Mouse (Mus musculus) adipocyte (in vitro differentiated cells): ENCODE measurements around the gene Hist2h3b.

Experiments used
- DNase-seq: peaks from one replicate; pipeline ENCODE4 v3.0.0-alpha.2; 2016; ENCODE audit warnings: low spot score

The Hist2h3b gene

DNA sequence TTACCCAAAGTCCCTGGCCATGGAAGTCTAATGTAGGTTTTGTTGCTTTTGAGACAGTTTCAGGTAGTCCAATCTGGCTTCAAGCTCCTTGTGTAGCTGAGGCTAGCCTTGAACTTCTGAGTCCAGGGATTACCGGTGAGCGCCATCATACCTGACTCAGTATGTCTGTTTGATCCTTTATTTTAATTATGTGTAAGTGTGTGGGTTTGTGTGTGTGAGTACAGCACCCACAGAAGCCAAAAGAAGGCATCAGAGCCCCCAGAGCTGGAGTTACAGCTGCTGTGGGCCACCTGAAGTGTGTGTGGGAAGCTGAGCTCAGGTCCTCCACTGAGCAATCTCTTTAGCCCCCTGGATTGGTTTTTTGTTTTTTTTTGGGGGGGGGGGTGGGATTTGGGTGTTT lies 31.1 kb downstream of the Hist2h3b start:
- no peak for DNase-seq

DNA sequence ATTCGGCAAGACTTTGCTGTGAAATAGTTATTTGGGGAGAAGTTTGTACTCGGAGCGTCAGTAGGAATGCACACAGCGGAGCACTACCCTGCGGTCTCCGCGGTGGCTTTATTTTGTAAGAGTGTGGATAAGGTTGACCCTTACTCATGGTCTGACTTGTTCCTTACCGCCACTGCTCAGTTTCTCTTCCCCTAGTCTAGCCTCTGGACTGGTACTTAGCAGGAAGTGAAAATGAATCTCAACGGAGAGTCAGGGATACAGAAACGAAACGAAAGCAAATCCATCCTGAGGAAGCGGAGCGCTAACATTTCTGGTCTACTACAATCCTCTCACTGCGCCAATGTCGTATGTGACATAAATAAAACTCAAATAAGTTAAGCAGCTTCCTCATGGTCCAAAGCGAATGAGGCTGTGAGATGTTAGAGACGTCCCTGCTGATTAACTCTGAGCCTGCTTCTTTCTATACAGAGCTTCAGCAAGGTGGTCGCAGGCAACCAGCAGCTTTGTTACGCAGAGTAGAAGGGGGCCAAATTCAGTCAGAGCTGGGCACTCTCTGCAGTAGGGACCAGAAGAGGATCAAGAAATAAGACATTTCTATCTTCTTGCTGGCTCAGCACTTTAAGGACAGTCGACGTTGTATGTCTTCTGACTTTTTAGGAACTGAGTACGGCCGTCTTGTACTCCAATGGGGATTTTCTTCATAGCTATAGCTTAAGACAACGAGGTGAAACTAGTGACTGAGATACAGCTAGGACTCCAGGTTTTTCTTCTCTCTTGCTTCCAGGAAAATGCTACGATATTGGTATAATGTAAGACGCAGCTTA lies 32.5 kb downstream of the Hist2h3b start:
- DNase-seq, result no peak

DNA sequence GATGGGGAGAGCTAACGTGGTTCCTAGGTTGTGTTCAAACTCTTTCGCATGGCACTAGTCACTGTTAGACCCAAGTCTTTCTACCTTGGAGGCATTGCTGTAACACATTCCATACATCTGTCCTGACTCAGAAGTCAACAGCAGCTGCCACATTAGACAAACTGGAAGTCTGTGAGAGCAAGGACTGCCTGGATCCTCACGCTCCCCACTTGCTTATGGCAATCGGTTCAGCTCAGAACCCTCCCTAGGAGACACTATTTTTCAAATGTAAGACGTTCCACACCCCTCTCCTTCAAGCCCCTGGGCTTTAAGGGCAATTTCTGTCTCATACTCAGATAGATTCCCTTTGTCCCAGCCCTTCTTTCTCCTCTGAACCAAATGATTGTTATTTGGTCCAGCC lies 33.6 kb downstream of the Hist2h3b start:
- no peak for DNase-seq

DNA sequence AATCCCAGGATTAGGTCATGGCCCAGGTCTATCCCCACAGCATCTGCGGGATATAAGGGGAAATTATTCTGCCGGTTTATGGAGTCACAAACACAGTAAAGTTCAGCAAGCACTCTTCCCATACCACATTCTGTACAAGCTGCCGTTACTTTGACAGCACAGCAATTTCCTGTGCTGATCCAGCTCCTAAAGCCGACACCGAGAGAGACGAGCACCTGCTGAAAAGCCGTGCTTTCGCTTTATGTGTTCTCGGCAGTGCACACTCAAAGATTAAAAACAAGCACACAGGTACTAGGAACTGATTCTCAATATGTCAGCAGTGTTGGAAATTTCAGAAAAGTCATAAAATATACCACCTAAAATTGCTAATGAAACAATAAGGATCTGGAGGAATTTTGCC lies 38.1 kb downstream of the Hist2h3b start:
- no peak for DNase-seq

DNA sequence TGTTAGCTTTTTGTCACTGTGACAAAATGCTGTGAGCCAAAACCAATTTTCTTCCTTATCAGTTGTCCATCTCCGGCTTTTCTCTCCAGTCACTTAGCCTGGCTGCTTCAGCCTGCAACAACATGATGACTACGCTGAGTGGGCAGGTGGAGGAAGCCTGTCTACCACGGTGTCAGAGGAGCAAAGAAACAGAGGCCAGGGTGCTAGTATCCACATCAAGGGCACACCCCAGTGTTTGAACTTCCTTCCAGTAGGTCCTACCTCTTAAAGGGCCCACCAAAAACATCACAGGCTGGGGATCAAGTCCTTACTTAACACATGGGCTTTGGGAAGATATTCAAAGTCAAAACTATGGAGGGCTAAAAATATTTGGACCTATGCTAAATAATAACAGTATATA lies 41.0 kb downstream of the Hist2h3b start:
- no peak for DNase-seq

DNA sequence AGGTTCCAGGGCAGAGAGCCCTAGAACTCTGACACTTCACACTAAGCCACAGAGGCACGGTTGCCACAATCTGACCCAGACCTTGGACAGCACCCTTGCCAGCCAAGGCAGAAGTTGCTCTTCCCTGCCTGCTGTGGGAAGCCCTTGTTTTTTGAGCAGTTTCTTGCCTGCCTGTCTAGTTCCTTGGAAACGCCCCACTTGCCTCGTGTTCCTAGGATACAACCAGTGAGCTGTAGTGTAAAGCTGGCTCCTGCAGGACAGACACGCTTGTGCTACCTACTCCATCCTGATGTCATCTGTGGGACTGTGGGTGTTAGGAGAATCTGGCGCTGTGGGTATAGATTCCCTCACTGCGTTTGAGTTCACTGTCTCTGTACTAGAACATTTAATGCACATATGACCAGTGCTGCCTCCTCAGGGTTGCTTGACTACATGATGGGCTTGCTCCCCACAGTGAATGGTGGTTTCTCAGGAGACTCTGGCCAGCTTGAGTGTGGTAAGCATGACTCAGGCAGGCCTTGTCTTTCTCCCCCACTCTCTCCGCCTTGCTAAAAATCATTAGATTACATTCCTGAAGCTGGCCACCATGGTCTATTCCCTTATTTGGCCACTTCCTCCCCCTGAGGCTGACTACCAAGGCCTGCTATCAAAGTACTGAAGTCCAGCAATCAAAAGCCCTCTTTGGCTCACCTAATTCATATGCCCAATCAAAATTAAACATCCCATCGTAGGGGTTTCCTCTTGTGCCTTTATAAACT lies 44.1 kb downstream of the Hist2h3b start:
- DNase-seq, result peak; percentile 71
